Mouse (Mus musculus): ENCODE data around the gene Olfr1354. TPM values are rescaled to one million over a fixed set of nuclear protein-coding genes. Genes with fewer than 3 reads are reported as not detected.

The Olfr1354 gene
- polyA plus RNA-seq (2017; shearing (Covaris generic)): not detected

GRCm38 (mm10) chr10:78912871-78913270 is at the start of gene Olfr1354:
TSS of gene Olfr1354 (plus strand) at chr10:78913171.

GRCm38 (mm10) chr10:78875240-78875639 is 37.7 kb upstream of the Olfr1354 start, which contains the start of gene Olfr1355:
TSS of gene Olfr1355 (plus strand) at chr10:78875540.

GRCm38 (mm10) chr10:78950336-78950735 is 37.4 kb downstream of the Olfr1354 start, which contains the start of gene Olfr8:
TSS of gene Olfr8 (plus strand) at chr10:78950636.

GRCm38 (mm10) chr10:78963009-78963408 is 50.0 kb downstream of the Olfr1354 start, which contains the start of gene Olfr1353:
TSS of gene Olfr1353 (plus strand) at chr10:78963309.

Other genes starting within 250 kb of the Olfr1354 start
- gene Casp14, start 194.9 kb upstream of the Olfr1354 start, polyA plus RNA-seq (2017; shearing (Covaris generic)): not detected
- gene Ccdc105, start 160.1 kb upstream of the Olfr1354 start, polyA plus RNA-seq (2017; shearing (Covaris generic)): not detected
- not detected for gene Slc1a6, start 132.7 kb upstream of the Olfr1354 start, polyA plus RNA-seq (2017; shearing (Covaris generic))
- gene Olfr1356, start 61.0 kb upstream of the Olfr1354 start, polyA plus RNA-seq (2017; shearing (Covaris generic)): not detected
- not detected for gene Olfr1355, start 37.6 kb upstream of the Olfr1354 start, polyA plus RNA-seq (2017; shearing (Covaris generic))
- not detected for gene Olfr8, start 37.5 kb downstream of the Olfr1354 start, polyA plus RNA-seq (2017; shearing (Covaris generic))
- not detected for gene Olfr1353, start 50.1 kb downstream of the Olfr1354 start, polyA plus RNA-seq (2017; shearing (Covaris generic))
- gene Olfr1352, start 67.9 kb downstream of the Olfr1354 start, polyA plus RNA-seq (2017; shearing (Covaris generic)): 0.15 TPM
- gene Olfr1351, start 99.3 kb downstream of the Olfr1354 start, polyA plus RNA-seq (2017; shearing (Covaris generic)): not detected
- not detected for gene Olfr57, start 115.6 kb downstream of the Olfr1354 start, polyA plus RNA-seq (2017; shearing (Covaris generic))
- 13.5 TPM for gene 2610008E11Rik, start 184.4 kb downstream of the Olfr1354 start, polyA plus RNA-seq (2017; shearing (Covaris generic))
- 0.44 TPM for gene Vmn2r80, start 235.6 kb downstream of the Olfr1354 start, polyA plus RNA-seq (2017; shearing (Covaris generic))

All from effector memory CD4-positive, alpha-beta T cell, adult 7 months (primary cell).